Mouse (Mus musculus) liver, embryonic 16.5 days (tissue): ENCODE measurements around the gene Ncor2. TPM values are rescaled to one million over a fixed set of nuclear protein-coding genes. Genes with fewer than 3 reads are reported as not detected.

Experiments
- ATAC-seq: fragments of 200-750 bp; cut with Nextera tagmentation; 2 replicates; pipeline ENCODE4 v1.8.0; 2017; ENCODE audit warnings: low read depth, mild to moderate bottlenecking, moderate number of reproducible peaks, moderate library complexity
- H3K27ac ChIP-seq: fragments of 300-500 bp; sonication (generic); 2 replicates; pipeline ENCODE4 v1.5.1; 2014; ENCODE audit warnings: mild to moderate bottlenecking, low read length
- H3K27me3 ChIP-seq: fragments of 300-500 bp; sonication (generic); 2 replicates; pipeline ENCODE4 v1.6.1; 2014; ENCODE audit warnings: low read depth, low read length, mixed read lengths; ENCODE audit not compliant: control insufficient read depth, insufficient read depth
- H3K36me3 ChIP-seq: fragments of 300-500 bp; sonication (generic); 2 replicates; pipeline ENCODE4 v1.6.1; 2014; ENCODE audit warnings: mild to moderate bottlenecking; ENCODE audit not compliant: control insufficient read depth, insufficient read depth
- H3K4me1 ChIP-seq: fragments of 300-500 bp; sonication (generic); 2 replicates; pipeline ENCODE4 v1.6.1; 2014; ENCODE audit warnings: low read depth, low read length, mixed read lengths; ENCODE audit not compliant: control insufficient read depth
- H3K4me2 ChIP-seq: fragments of 300-500 bp; sonication (generic); 2 replicates; pipeline ENCODE4 v1.6.1; 2014; ENCODE audit warnings: low read depth, low read length, mixed read lengths
- H3K4me3 ChIP-seq: fragments of 300-500 bp; sonication (generic); 2 replicates; pipeline ENCODE4 v1.5.1; 2014; ENCODE audit warnings: low read depth, mild to moderate bottlenecking, low read length
- H3K9ac ChIP-seq: fragments of 300-500 bp; sonication (generic); 2 replicates; pipeline ENCODE4 v1.6.1; 2014; ENCODE audit warnings: low read depth, low read length
- H3K9me3 ChIP-seq: fragments of 300-500 bp; sonication (generic); replicated peaks from 2 replicates; pipeline ENCODE4 v1.6.1; 2016; ENCODE audit warnings: low read length; ENCODE audit not compliant: control insufficient read depth
- WGBS: fragments of 180-500 bp; shearing (Covaris S2); extraction: QIAGEN DNeasy Blood & Tissue Kit; methylation state at CpG from one replicate; pipeline ENCODE4 v1.1.7; 2014; ENCODE audit not compliant: insufficient replicate concordance; 5-methylcytosine and 5-hydroxymethylcytosine counted together
- polyA plus RNA-seq: library from polyadenylated mRNA; unstranded; fragments of >200 nt; fragmentation: Nextera tagmentation; extraction: Ambion mirVana; gene quantifications from 2 replicates; pipeline ENCODE4 v1.2.1, GENCODE M21; 2015

Ncor2 gene
- polyA plus RNA-seq, 1 experiment from 2014 or later, result 4.2 TPM

- no peaks in the 10 kb centered on the region; the same call in 1 of the 2 replicates for H3K4me1 ChIP-seq
- no peak overlapping the region for H3K4me2 ChIP-seq
- no peak overlapping the region for H3K4me3 ChIP-seq
- H3K36me3 ChIP-seq, result no peaks in the 10 kb centered on the region; the same call in 1 of the 2 replicates
- no peak overlapping the region for H3K9ac ChIP-seq
- WGBS, result 63% methylated on average over 3 of the region's 3 CpGs
- peak; percentile 54 for ATAC-seq
- H3K9me3 ChIP-seq, result no peaks in the 10 kb centered on the region
- no peak overlapping the region for H3K27ac ChIP-seq
- no peaks in the 10 kb centered on the region for H3K27me3 ChIP-seq
These were observed 55.8 kb downstream of the Ncor2 start for GRCm38 (mm10) chr5:125123206-125123605.

- H3K4me1 ChIP-seq, result no peaks in the 10 kb centered on the region; the same call in 1 of the 2 replicates
- no peaks in the 10 kb centered on the region for H3K27me3 ChIP-seq
- no peak overlapping the region for H3K9ac ChIP-seq
- ATAC-seq, result no peak
- H3K4me3 ChIP-seq, result no peak overlapping the region
- H3K9me3 ChIP-seq, result no peaks in the 10 kb centered on the region
- no peak overlapping the region for H3K27ac ChIP-seq
- H3K36me3 ChIP-seq, result no peaks in the 10 kb centered on the region; the same call in 1 of the 2 replicates
- H3K4me2 ChIP-seq, result no peak overlapping the region
- WGBS, result 71% methylated on average over 7 of the region's 7 CpGs
These were observed 56.5 kb downstream of the Ncor2 start for GRCm38 (mm10) chr5:125122546-125122945.

- Histone ChIP-seq H3K27me3 (no peaks in the 10 kb centered on the region), H3K9ac (no peak overlapping the region), H3K27ac (no peak overlapping the region), H3K9me3 (no peaks in the 10 kb centered on the region), H3K4me2 (no peak overlapping the region), H3K4me1 (no peaks in the 10 kb centered on the region; the same call in 1 of the 2 replicates), H3K36me3 (no peaks in the 10 kb centered on the region; the same call in 1 of the 2 replicates), H3K4me3 (no peak overlapping the region)
- WGBS, result 66% methylated on average over 7 of the region's 7 CpGs
- no peak for ATAC-seq
These were observed 57.0 kb downstream of the Ncor2 start for GRCm38 (mm10) chr5:125122049-125122448.

- no peak for ATAC-seq
These were observed 58.3 kb downstream of the Ncor2 start for GRCm38 (mm10) chr5:125120517-125121303.

GRCm38 (mm10) chr5:125117238-125117637, 61.8 kb downstream of the Ncor2 start:
- Histone ChIP-seq H3K9me3 (no peaks in the 10 kb centered on the region; the same call in 1 of the 2 replicates), H3K9ac (no peak overlapping the region), H3K27me3 (no peaks in the 10 kb centered on the region), H3K4me1 (no peaks in the 10 kb centered on the region), H3K36me3 (peaks cover 3% of the 10 kb centered on the region; the same call in 1 of the 2 replicates), H3K4me2 (no peak overlapping the region), H3K4me3 (no peak overlapping the region), H3K27ac (no peak overlapping the region)
- no peak for ATAC-seq
- WGBS, result 64% methylated on average over 5 of the region's 5 CpGs

More at GRCm38 (mm10) chr5:125120517-125121303, 58.3 kb downstream of the Ncor2 start:
- no peak overlapping the region for H3K4me2 ChIP-seq
- H3K27ac ChIP-seq, result no peak overlapping the region
- H3K27me3 ChIP-seq, result no peaks in the 10 kb centered on the region
- 77% methylated on average over 17 of the region's 17 CpGs for WGBS
- H3K9ac ChIP-seq, result no peak overlapping the region
- no peak overlapping the region for H3K4me3 ChIP-seq
- H3K4me1 ChIP-seq, result no peaks in the 10 kb centered on the region; the same call in 1 of the 2 replicates
- H3K9me3 ChIP-seq, result no peaks in the 10 kb centered on the region
- peaks cover under 1% of the 10 kb centered on the region for H3K36me3 ChIP-seq

- 76% methylated on average over 5 of the region's 5 CpGs for WGBS
- Histone ChIP-seq H3K4me1 (no peaks in the 10 kb centered on the region), H3K4me3 (no peak overlapping the region), H3K9ac (no peak overlapping the region), H3K9me3 (no peaks in the 10 kb centered on the region; the same call in 1 of the 2 replicates), H3K27ac (no peak overlapping the region), H3K4me2 (no peak overlapping the region), H3K36me3 (peaks cover 3% of the 10 kb centered on the region; the same call in 1 of the 2 replicates), H3K27me3 (no peaks in the 10 kb centered on the region)
- no peak for ATAC-seq
These were observed 66.0 kb downstream of the Ncor2 start for GRCm38 (mm10) chr5:125113029-125113428.

GRCm38 (mm10) chr5:125112588-125112987, 66.4 kb downstream of the Ncor2 start:
- 87% methylated on average over 1 of the region's 1 CpGs for WGBS
- Histone ChIP-seq H3K27ac (no peak overlapping the region), H3K9me3 (no peaks in the 10 kb centered on the region; the same call in 1 of the 2 replicates), H3K27me3 (no peaks in the 10 kb centered on the region), H3K4me3 (no peak overlapping the region), H3K4me1 (no peaks in the 10 kb centered on the region), H3K4me2 (no peak overlapping the region), H3K9ac (no peak overlapping the region), H3K36me3 (peaks cover 3% of the 10 kb centered on the region; the same call in 1 of the 2 replicates)
- no peak for ATAC-seq

- H3K36me3 ChIP-seq, result peaks cover 3% of the 10 kb centered on the region; the same call in 1 of the 2 replicates
- H3K27ac ChIP-seq, result no peak overlapping the region
- no peak for ATAC-seq
- no peaks in the 10 kb centered on the region for H3K4me1 ChIP-seq
- H3K4me3 ChIP-seq, result no peak overlapping the region
- no peaks in the 10 kb centered on the region; the same call in 1 of the 2 replicates for H3K9me3 ChIP-seq
- no peaks in the 10 kb centered on the region for H3K27me3 ChIP-seq
- 52% methylated on average over 6 of the region's 6 CpGs for WGBS
- no peak overlapping the region for H3K9ac ChIP-seq
- no peak overlapping the region for H3K4me2 ChIP-seq
These were observed 67.9 kb downstream of the Ncor2 start for GRCm38 (mm10) chr5:125111137-125111536.

GRCm38 (mm10) chr5:125110722-125111121, 68.3 kb downstream of the Ncor2 start:
- no peak overlapping the region for H3K4me2 ChIP-seq
- no peak overlapping the region for H3K9ac ChIP-seq
- 75% methylated on average over 3 of the region's 3 CpGs for WGBS
- H3K36me3 ChIP-seq, result peaks cover 3% of the 10 kb centered on the region; the same call in 1 of the 2 replicates
- ATAC-seq, result no peak
- H3K4me1 ChIP-seq, result no peaks in the 10 kb centered on the region
- no peaks in the 10 kb centered on the region; the same call in 1 of the 2 replicates for H3K9me3 ChIP-seq
- H3K27ac ChIP-seq, result no peak overlapping the region
- no peaks in the 10 kb centered on the region for H3K27me3 ChIP-seq
- H3K4me3 ChIP-seq, result no peak overlapping the region
